ENCODE assay signal across 26 mouse cellular contexts in genomic region chr7:113651696-113652095, GRCm38 (mm10).
DNase-seq lines count a peak whose midpoint lies in the region; ATAC-seq and TF ChIP-seq lines count a peak whose summit lies in the region.
"Had no signal": no experiment of that assay in that cellular context is flagged by ENCODE, and none has a peak within 500 bp of the region (broad histone marks: within the 10 kb centered on the region; RNA-seq: fewer than 3 reads in every experiment).

No protein-coding gene starts in this region.

- no peak overlapping the region for H3K9ac ChIP-seq in heart, embryonic 12.5 days
- H3K9ac ChIP-seq in lung, embryonic 14.5 days, result no peak overlapping the region
- H3K9ac ChIP-seq: embryonic facial prominence, embryonic 15.5 days; hindbrain, embryonic 12.5 days had no signal

- H3K9me3 ChIP-seq in heart, embryonic 12.5 days (replicated peaks), result no peaks in the 10 kb centered on the region
- no peaks in the 10 kb centered on the region for H3K9me3 ChIP-seq in lung, embryonic 14.5 days (ENCODE audit: low read depth, low read length)
- H3K9me3 ChIP-seq: embryonic facial prominence, embryonic 15.5 days; forebrain, embryonic 10.5 days; G1E; hindbrain, embryonic 12.5 days had no signal

- DNase-seq in embryo, embryonic 9.5 days (ENCODE audit: extremely low spot score), result peak; percentile 10
- DNase-seq in embryo, embryonic 11 days, result no peak
- no peak for DNase-seq in heart, adult 8-10 months (ENCODE audit: low spot score)
- DNase-seq in lung, embryonic 14.5 days, result peak; percentile 34
- DNase-seq in lung, postnatal 10 days, result no peak
- no peak for DNase-seq in adrenal gland, adult (ENCODE audit: inconsistent age in 2 of 2, low spot score in 1 of 2)
- DNase-seq: adrenal gland, postnatal 10 days; B cell, adult 2 months; cerebellum, adult 18-20 months; cerebellum, adult 9-11 months; cerebellum, postnatal 36 days; gastrocnemius, postnatal 36 days; kidney, adult 8-10 months had no signal

- no peaks in the 10 kb centered on the region for H3K36me3 ChIP-seq in heart, embryonic 12.5 days
- H3K36me3 ChIP-seq in lung, embryonic 14.5 days (ENCODE audit: insufficient read depth), result no peaks in the 10 kb centered on the region
- H3K36me3 ChIP-seq: embryonic facial prominence, embryonic 15.5 days; forebrain, embryonic 10.5 days; G1E; hindbrain, embryonic 12.5 days had no signal

- peak overlapping the region; percentile 80 for H3K27ac ChIP-seq in heart, embryonic 12.5 days (ENCODE audit: poor library complexity, severe bottlenecking)
- H3K27ac ChIP-seq in lung, embryonic 14.5 days (ENCODE audit: low read depth), result no peak overlapping the region
- H3K27ac ChIP-seq: embryonic facial prominence, embryonic 15.5 days; forebrain, embryonic 10.5 days; heart, adult 2 months; hindbrain, embryonic 12.5 days; kidney, postnatal 0 days had no signal

- 6% methylated on average over 1 of the region's 1 CpGs for WGBS in heart, embryonic 12.5 days
- 46% methylated on average over 1 of the region's 1 CpGs for whole genome bisulfite sequencing in lung, embryonic 14.5 days

- no peak overlapping the region for H3K4me3 ChIP-seq in heart, embryonic 12.5 days
- H3K4me3 ChIP-seq in lung, embryonic 14.5 days (ENCODE audit: low read depth, low read length), result no peak overlapping the region
- H3K4me3 ChIP-seq: embryonic facial prominence, embryonic 15.5 days; erythroblast, embryonic 14.5 days; forebrain, embryonic 10.5 days; heart, adult 2 months; hindbrain, embryonic 12.5 days had no signal

- H3K4me1 ChIP-seq in heart, embryonic 12.5 days (replicated peaks), result peaks cover 34% of the 10 kb centered on the region
- H3K4me1 ChIP-seq in lung, embryonic 14.5 days (ENCODE audit: insufficient read depth), result no peaks in the 10 kb centered on the region
- H3K4me1 ChIP-seq: embryonic facial prominence, embryonic 15.5 days; forebrain, embryonic 10.5 days; hindbrain, embryonic 12.5 days had no signal

- no peak for TF ChIP-seq CTCF in lung, embryonic 14.5 days (IDR thresholded peaks at IDR 0.05; ENCODE audit: low read depth)

- H3K27me3 ChIP-seq in heart, embryonic 12.5 days (replicated peaks), result no peaks in the 10 kb centered on the region
- no peaks in the 10 kb centered on the region for H3K27me3 ChIP-seq in lung, embryonic 14.5 days (ENCODE audit: insufficient read depth, low read length)
- H3K27me3 ChIP-seq: embryonic facial prominence, embryonic 15.5 days; hindbrain, embryonic 12.5 days had no signal

- H3K4me2 ChIP-seq in heart, embryonic 12.5 days, result peak overlapping the region; percentile 1; the same call in 1 of the 2 replicates
- H3K4me2 ChIP-seq in lung, embryonic 14.5 days, result no peak overlapping the region
- H3K4me2 ChIP-seq: embryonic facial prominence, embryonic 15.5 days; hindbrain, embryonic 12.5 days had no signal

- ATAC-seq in heart, embryonic 12.5 days (ENCODE audit: insufficient number of reproducible peaks, low FRiP score), result peak; percentile 82
- ATAC-seq in lung, embryonic 14.5 days (ENCODE audit: insufficient read depth), result peak; percentile 84; the same call in 1 of the 2 replicates
- ATAC-seq: CD4-positive, CD25-positive, alpha-beta regulatory T cell, adult 4 months; forebrain, embryonic 14.5 days; hindbrain, embryonic 16.5 days; inflammation-experienced regulatory T-cells, adult 6 months; intestine, postnatal 0 days had no signal

Comparison
In these comparisons a context has a peak if more than half of its experiments do, and no peak if none do; other contexts are left out.
1. DNase-seq: peak in embryo, embryonic 9.5 days (single experiment) and lung, embryonic 14.5 days (single experiment); none in embryo, embryonic 11 days (single experiment), heart, adult 8-10 months (single experiment), lung, postnatal 10 days (single experiment) and adrenal gland, adult (0 of 2).